Mouse (Mus musculus) urinary bladder, postnatal 10 days (tissue): ENCODE results near the gene Sned1.
A peak's percentile ranks its signal among the peaks of the same experiment; 100 is the strongest.

ENCODE experiments used
- DNase-seq: peaks from one replicate; pipeline ENCODE4 v3.0.0; 2022; ENCODE audit warnings: low spot score

The Sned1 gene

GRCm38 (mm10) chr1:93305581-93306337 lies 70.1 kb downstream of the Sned1 start, which contains the start of gene Mterf4:
Gene Mterf4, minus strand, starts transcription at chr1:93305915.
- DNase-seq, result no peak

GRCm38 (mm10) chr1:93323973-93324372 lies 88.3 kb downstream of the Sned1 start:
- DNase-seq, result no peak

- no peak for DNase-seq
Measured at GRCm38 (mm10) chr1:93326446-93326845, 90.8 kb downstream of the Sned1 start.

- no peak for DNase-seq
Measured at GRCm38 (mm10) chr1:93334621-93335020, 99.0 kb downstream of the Sned1 start.

- DNase-seq, result peak; percentile 89
Measured at GRCm38 (mm10) chr1:93342648-93343503, 107.2 kb downstream of the Sned1 start, which contains the start of the genes Ppp1r7 and Pask. Gene Ppp1r7, plus strand, starts transcription at chr1:93342854. Gene Pask, minus strand, starts transcription at chr1:93343482.

GRCm38 (mm10) chr1:93343504-93344047 lies 107.9 kb downstream of the Sned1 start:
- DNase-seq, result peak; percentile 82

- no peak for DNase-seq
Measured at GRCm38 (mm10) chr1:93347176-93347575, 111.5 kb downstream of the Sned1 start.

- no peak for DNase-seq
Measured at GRCm38 (mm10) chr1:93349701-93350100, 114.1 kb downstream of the Sned1 start.
